Mouse (Mus musculus) neural tube, embryonic 14.5 days (tissue): ENCODE measurements around the gene Lap3. TPM values are rescaled to one million over a fixed set of nuclear protein-coding genes. Genes with fewer than 3 reads are reported as not detected.
A peak's percentile ranks its signal among the peaks of the same experiment; 100 is the strongest.

Experiments
- ATAC-seq: fragments of 200-750 bp; cut with Nextera tagmentation; 2 replicates; pipeline ENCODE4 v1.8.0; 2017; ENCODE audit warnings: low read depth, mild to moderate bottlenecking, moderate TSS enrichment, moderate library complexity
- H3K27ac ChIP-seq: fragments of 300-500 bp; sonication (generic); 2 replicates; pipeline ENCODE4 v1.5.1; 2014; ENCODE audit warnings: low read depth, mild to moderate bottlenecking, control low read depth, low read length, moderate library complexity, mixed read lengths
- H3K27me3 ChIP-seq: fragments of 300-500 bp; sonication (generic); 2 replicates; pipeline ENCODE4 v1.6.1; 2014; ENCODE audit warnings: low read length; ENCODE audit not compliant: control insufficient read depth, insufficient read depth
- H3K36me3 ChIP-seq: fragments of 300-500 bp; sonication (generic); 2 replicates; pipeline ENCODE4 v1.6.1; 2014; ENCODE audit warnings: low read length, mixed read lengths; ENCODE audit not compliant: control insufficient read depth, insufficient read depth
- H3K4me1 ChIP-seq: fragments of 300-500 bp; sonication (generic); 2 replicates; pipeline ENCODE4 v1.6.1; 2014; ENCODE audit warnings: low read length; ENCODE audit not compliant: control insufficient read depth, insufficient read depth
- H3K4me2 ChIP-seq: fragments of 300-500 bp; sonication (generic); 2 replicates; pipeline ENCODE4 v1.6.1; 2014; ENCODE audit warnings: mild to moderate bottlenecking, low read depth, low read length, control low read depth
- H3K4me3 ChIP-seq: fragments of 300-500 bp; sonication (generic); 2 replicates; pipeline ENCODE4 v1.5.1; 2014; ENCODE audit warnings: low read depth, low read length, control low read depth, mixed read lengths
- H3K9ac ChIP-seq: fragments of 300-500 bp; sonication (generic); replicated peaks from 2 replicates; pipeline ENCODE4 v1.6.1; 2014; ENCODE audit warnings: low read depth, mild to moderate bottlenecking, control low read depth, low read length, mixed read lengths
- H3K9me3 ChIP-seq: fragments of 300-500 bp; sonication (generic); 2 replicates; pipeline ENCODE4 v1.6.1; 2016; ENCODE audit warnings: low read length; ENCODE audit not compliant: control insufficient read depth
- WGBS: fragments of 180-500 bp; shearing (Covaris S2); extraction: QIAGEN DNeasy Blood & Tissue Kit; methylation state at CpG from one replicate; pipeline ENCODE4 v1.1.7; 2014; 5-methylcytosine and 5-hydroxymethylcytosine counted together
- polyA plus RNA-seq: library from polyadenylated mRNA; unstranded; fragments of >200 nt; fragmentation: Nextera tagmentation; extraction: Ambion mirVana; gene quantifications from 2 replicates; pipeline ENCODE4 v1.2.1, GENCODE M21; 2014

Lap3 gene
- polyA plus RNA-seq, 1 experiment from 2014 or later: 31.9 TPM

- Histone ChIP-seq H3K4me3 (no peak overlapping the region), H3K27ac (no peak overlapping the region), H3K27me3 (no peaks in the 10 kb centered on the region), H3K4me1 (no peaks in the 10 kb centered on the region), H3K9me3 (no peaks in the 10 kb centered on the region), H3K36me3 (peaks cover 5% of the 10 kb centered on the region; the same call in 1 of the 2 replicates), H3K9ac (no peak overlapping the region), H3K4me2 (no peak overlapping the region)
- peak; percentile 83 for ATAC-seq
- WGBS: 5% methylated on average over 16 of the region's 17 CpGs
Measured at GRCm38 (mm10) chr5:45534319-45535098, 41.3 kb downstream of the Lap3 start.

DNA sequence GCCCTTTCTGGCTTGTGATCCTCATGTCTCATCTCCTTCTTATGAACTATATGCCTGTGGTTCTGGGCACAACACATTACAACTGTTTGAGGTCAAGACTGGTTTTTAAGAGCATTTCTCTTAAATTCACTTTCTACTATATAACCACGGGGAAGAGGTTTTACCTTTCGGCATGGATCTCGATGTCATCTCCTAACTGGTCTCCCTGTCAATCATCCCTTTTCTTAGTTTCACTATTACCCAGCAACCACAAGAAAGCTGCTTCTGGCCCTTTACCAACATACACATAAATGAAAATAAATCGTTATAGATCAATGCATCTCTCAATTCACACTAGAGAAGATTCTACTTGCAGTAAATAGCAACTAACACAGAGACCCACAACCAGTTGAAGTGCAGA lies 42.0 kb downstream of the Lap3 start:
- Histone ChIP-seq H3K9ac (no peak overlapping the region), H3K36me3 (no peaks in the 10 kb centered on the region; the same call in 1 of the 2 replicates), H3K4me3 (no peak overlapping the region), H3K27ac (no peak overlapping the region), H3K27me3 (no peaks in the 10 kb centered on the region), H3K4me1 (no peaks in the 10 kb centered on the region), H3K4me2 (no peak overlapping the region), H3K9me3 (no peaks in the 10 kb centered on the region)
- 65% methylated on average over 4 of the region's 4 CpGs for WGBS
- ATAC-seq: no peak

DNA sequence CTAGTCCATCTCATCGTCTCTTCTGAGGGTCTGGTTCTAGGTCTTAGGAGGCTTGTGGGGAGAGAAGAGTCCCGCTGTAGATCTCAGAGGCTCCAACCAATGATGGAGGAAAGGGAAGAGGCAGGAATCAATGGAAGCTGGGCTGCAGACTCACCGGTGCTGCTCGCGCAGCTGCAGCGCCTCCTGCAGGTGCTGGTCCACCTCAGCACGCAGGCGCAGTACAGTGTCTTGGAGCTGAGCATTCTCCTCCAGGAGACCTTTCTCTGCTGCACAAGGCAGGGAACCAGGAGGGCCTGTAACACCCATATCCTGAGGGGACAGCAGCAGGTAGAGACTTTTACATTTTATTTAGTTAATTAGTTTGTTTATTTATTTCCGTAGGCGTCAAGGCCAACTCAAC lies 46.3 kb downstream of the Lap3 start:
- WGBS: 70% methylated on average over 10 of the region's 10 CpGs
- no peak overlapping the region for H3K4me2 ChIP-seq
- no peak for ATAC-seq

DNA sequence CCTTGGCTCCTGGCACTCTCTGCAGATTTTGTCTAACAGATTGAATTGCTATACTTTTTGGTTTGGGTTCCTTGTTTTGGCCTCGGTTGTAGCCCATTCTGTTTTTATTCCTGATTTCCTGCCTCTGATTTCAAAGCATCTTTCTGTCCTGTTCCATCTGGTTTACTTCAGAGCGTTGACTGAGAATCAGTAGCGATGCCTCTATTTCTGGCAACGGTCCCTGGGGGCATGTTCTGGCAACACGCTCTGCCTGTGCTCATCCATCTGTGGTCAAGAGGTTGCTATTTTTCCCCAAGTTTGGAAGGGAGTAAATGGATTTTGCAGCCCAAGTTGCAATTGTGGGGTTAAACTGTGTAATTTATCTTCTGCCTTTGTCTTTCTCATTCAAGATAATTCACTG lies 50.2 kb downstream of the Lap3 start:
- no peak for ATAC-seq
- H3K4me1 ChIP-seq: no peaks in the 10 kb centered on the region

More for the DNA sequence above, 46.3 kb downstream of the Lap3 start:
- Histone ChIP-seq H3K36me3 (no peaks in the 10 kb centered on the region), H3K27me3 (no peaks in the 10 kb centered on the region), H3K4me3 (no peak overlapping the region), H3K4me1 (no peaks in the 10 kb centered on the region), H3K9ac (no peak overlapping the region), H3K27ac (no peak overlapping the region), H3K9me3 (no peaks in the 10 kb centered on the region)

GRCm38 (mm10) chr5:45549586-45549985 lies 56.4 kb downstream of the Lap3 start:
- Histone ChIP-seq H3K4me1 (no peaks in the 10 kb centered on the region), H3K9me3 (no peaks in the 10 kb centered on the region), H3K4me2 (no peak overlapping the region), H3K36me3 (no peaks in the 10 kb centered on the region), H3K27ac (no peak overlapping the region), H3K4me3 (no peak overlapping the region), H3K27me3 (no peaks in the 10 kb centered on the region), H3K9ac (no peak overlapping the region)
- WGBS: 92% methylated on average over 1 of the region's 1 CpGs
- no peak for ATAC-seq

More for the DNA sequence above, 50.2 kb downstream of the Lap3 start:
- no peak overlapping the region for H3K9ac ChIP-seq
- H3K4me2 ChIP-seq: no peak overlapping the region
- no peaks in the 10 kb centered on the region for H3K9me3 ChIP-seq
- H3K27me3 ChIP-seq: no peaks in the 10 kb centered on the region
- WGBS: 50% methylated on average over 5 of the region's 5 CpGs
- no peak overlapping the region for H3K27ac ChIP-seq
- H3K4me3 ChIP-seq: no peak overlapping the region
- no peaks in the 10 kb centered on the region for H3K36me3 ChIP-seq

Other genes starting within 250 kb of the Lap3 start
- gene Qdpr, start 43.1 kb upstream of the Lap3 start, polyA plus RNA-seq: 104 TPM in 2 replicates
- 0.30 TPM in 1 of 2 replicates, not detected in the other for gene Clrn2, start 39.6 kb upstream of the Lap3 start, polyA plus RNA-seq
- gene Med28, start 26.9 kb downstream of the Lap3 start, polyA plus RNA-seq: 242 and 251 TPM in 2 replicates
- 9.5 and 9.6 TPM in 2 replicates for gene Fam184b, start 146.2 kb downstream of the Lap3 start, polyA plus RNA-seq
- gene Ncapg, start 176.5 kb downstream of the Lap3 start, polyA plus RNA-seq: 3.5 and 5.4 TPM in 2 replicates